Mouse (Mus musculus) kidney, adult 8-10 months (tissue): ENCODE measurements around the gene Ldb3.

Experiments
- DNase-seq, 2 experiments: peaks; one replicate each; pipeline ENCODE4 v3.0.0; 2022

Gene Ldb3

GRCm38 (mm10) chr14:34505309-34505708 lies 83.2 kb downstream of the Ldb3 start:
- no peak for DNase-seq

- no peak for DNase-seq
Observed at GRCm38 (mm10) chr14:34504377-34504776, 84.1 kb downstream of the Ldb3 start.

GRCm38 (mm10) chr14:34503759-34504158 lies 84.7 kb downstream of the Ldb3 start:
- no peak for DNase-seq

- DNase-seq: no peak
Observed at GRCm38 (mm10) chr14:34503325-34503647, 85.2 kb downstream of the Ldb3 start, which contains the start of gene Bmpr1a. Gene Bmpr1a (minus strand): TSS chr14:34503341.

GRCm38 (mm10) chr14:34502475-34503324 lies 85.8 kb downstream of the Ldb3 start:
- DNase-seq: peak; percentile 79 to 86

- DNase-seq: peak in 1 of 2 experiments; percentile 43
Observed at GRCm38 (mm10) chr14:34501804-34502474, 86.5 kb downstream of the Ldb3 start.

- DNase-seq: peak in 1 of 2 experiments; percentile 22
Observed at GRCm38 (mm10) chr14:34501447-34501803, 87.1 kb downstream of the Ldb3 start.

GRCm38 (mm10) chr14:34500309-34500708 lies 88.2 kb downstream of the Ldb3 start:
- no peak for DNase-seq

- no peak for DNase-seq
Observed at GRCm38 (mm10) chr14:34499664-34500063, 88.8 kb downstream of the Ldb3 start.

GRCm38 (mm10) chr14:34497346-34497745 lies 91.1 kb downstream of the Ldb3 start:
- DNase-seq: no peak

- no peak for DNase-seq
Observed at GRCm38 (mm10) chr14:34493682-34494081, 94.8 kb downstream of the Ldb3 start.

GRCm38 (mm10) chr14:34492688-34493087 lies 95.8 kb downstream of the Ldb3 start:
- DNase-seq: no peak

- DNase-seq: no peak
Observed at GRCm38 (mm10) chr14:34490965-34491364, 97.5 kb downstream of the Ldb3 start.

GRCm38 (mm10) chr14:34489928-34490327 lies 98.6 kb downstream of the Ldb3 start:
- peak; percentile 38 to 43 for DNase-seq

GRCm38 (mm10) chr14:34486169-34486568 lies 102.3 kb downstream of the Ldb3 start:
- DNase-seq: no peak

- DNase-seq: no peak
Observed at GRCm38 (mm10) chr14:34483469-34484341, 104.8 kb downstream of the Ldb3 start.
